Mouse (Mus musculus): ENCODE measurements at regions not wholly inside any gene's neighbourhood (a gene's known extent, or its start where the extent isn't known, plus 50 kb on each side); places are given as distances from the start of the nearest gene placed in this dataset.
"Not testable (repeated sequence)": the region's sequence is repeated elsewhere in the genome, so short reads cannot be mapped to it uniquely, and the experiment has no call there.

DNA sequence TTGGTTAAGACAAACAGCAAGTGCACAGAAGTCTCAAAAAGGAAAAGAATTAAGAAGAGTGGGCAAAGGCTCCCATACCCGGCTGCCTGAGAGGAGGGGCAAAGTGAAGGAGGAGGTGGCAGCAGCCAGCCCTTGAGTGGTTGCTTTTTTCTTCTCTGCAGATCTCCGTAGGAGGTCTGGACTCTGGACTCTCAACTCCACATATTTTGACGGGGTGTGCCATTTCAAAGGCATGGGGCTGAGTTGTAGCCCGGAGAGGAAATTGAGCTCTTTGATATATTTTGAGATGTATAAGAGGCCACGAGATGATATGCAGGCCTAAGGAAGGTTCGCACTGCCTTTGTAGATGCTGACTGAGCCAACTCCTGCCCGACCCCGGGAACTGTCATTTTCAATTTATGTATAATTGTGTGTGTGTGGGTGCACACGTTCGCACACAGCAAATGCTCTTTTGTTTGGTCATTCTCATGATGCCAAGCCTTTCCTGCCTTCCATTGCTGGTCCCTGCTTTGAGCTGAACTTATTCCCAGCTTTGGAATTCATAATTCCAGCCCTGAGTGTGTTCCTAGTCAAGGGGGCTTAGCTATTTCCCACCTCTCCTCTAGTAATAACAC lies 56.4 kb downstream of the Cxcr4 start:
- no peak for DNase-seq (ENCODE audit: low read depth)

GRCm38 (mm10) chr1:128532632-128533031 lies 59.5 kb downstream of the Cxcr4 start:
- no peak for DNase-seq (ENCODE audit: low read depth)

- no peak for DNase-seq (ENCODE audit: low read depth)
Measured at GRCm38 (mm10) chr1:128529808-128530545, 62.1 kb downstream of the Cxcr4 start.

DNA sequence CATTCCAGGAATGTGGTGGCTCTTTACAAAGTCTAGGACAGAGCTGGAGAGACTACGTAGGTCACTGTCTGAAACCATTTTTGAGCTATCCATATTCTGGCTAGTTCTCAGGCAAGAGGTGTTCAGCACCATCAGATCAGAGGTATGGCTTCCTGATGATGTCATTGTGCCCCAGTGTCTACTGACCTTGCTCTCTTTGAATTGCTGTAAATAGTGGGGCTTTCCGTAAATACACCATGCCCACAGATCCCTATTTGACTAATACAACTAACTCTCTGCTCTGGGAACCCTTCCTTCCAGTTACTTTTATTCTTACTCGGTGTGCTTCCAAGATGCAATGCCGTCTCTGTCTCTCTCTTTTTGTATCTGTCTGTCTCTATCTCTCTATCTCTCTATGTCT lies 72.9 kb downstream of the Cxcr4 start:
- no peak for DNase-seq (ENCODE audit: low read depth)

DNA sequence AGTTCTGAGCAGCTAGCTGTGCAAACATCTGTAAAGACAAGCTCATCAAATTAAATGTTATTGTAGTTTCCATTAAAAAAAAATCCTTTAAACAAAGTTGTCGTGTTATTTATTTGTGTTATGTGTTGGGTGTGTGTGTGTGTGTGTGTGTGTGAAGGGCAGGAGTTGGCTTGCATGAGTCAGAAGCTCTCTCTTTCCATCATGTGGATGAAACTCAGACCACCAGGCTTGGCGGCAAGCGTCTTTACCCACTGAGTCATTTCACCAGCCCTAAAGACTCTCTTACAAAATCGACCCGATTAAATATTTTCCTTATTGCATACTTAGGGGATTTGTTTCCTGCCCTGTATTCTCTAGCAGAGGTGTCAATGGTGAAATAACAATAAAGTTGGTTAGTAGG lies 73.6 kb downstream of the Cxcr4 start:
- no peak for DNase-seq (ENCODE audit: low read depth)

DNA sequence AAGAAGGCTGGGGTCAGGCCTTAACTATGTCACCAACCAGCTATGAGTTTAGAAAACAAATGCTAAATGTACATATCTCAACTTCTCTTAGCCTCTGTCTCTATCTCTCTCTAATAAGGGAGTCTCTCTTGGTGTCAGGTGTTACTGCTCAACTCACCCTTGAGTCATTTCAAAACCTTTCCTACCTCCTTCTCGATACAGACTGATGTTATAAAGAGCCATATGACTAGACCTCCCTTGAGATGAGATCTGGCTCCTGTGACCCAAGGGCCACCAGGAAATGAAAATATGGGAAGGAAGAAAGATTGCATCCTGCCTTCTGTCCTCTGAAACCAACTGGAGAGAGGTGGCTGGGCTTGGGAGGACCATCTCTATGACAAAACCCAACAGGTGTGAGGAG lies 74.7 kb downstream of the Cxcr4 start:
- DNase-seq (ENCODE audit: low read depth), result no peak

DNA sequence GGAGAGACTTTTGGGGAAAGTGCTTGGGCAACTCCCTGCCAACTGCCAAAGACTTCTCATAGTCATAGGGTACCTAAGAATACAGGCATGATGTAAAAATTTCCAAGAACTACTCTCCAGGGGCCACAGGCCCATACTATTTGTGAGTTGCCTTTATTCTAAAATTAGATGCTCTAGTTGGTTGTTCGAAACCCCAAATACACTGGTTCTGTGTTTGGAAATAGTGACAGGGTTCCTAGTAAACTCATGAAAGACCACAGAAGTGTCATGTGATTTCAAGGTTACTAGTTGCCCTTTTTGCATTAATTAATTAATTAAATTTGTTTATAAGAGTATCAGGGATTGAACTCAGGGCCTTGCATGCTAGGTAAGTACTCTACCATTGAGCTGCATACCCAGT lies 77.8 kb downstream of the Cxcr4 start:
- DNase-seq (ENCODE audit: low read depth), result no peak

- no peak for DNase-seq (ENCODE audit: low read depth)
Measured at GRCm38 (mm10) chr1:128513911-128514310, 78.2 kb downstream of the Cxcr4 start.

GRCm38 (mm10) chr1:128513153-128513552 lies 78.9 kb downstream of the Cxcr4 start:
- DNase-seq (ENCODE audit: low read depth), result no peak

DNA sequence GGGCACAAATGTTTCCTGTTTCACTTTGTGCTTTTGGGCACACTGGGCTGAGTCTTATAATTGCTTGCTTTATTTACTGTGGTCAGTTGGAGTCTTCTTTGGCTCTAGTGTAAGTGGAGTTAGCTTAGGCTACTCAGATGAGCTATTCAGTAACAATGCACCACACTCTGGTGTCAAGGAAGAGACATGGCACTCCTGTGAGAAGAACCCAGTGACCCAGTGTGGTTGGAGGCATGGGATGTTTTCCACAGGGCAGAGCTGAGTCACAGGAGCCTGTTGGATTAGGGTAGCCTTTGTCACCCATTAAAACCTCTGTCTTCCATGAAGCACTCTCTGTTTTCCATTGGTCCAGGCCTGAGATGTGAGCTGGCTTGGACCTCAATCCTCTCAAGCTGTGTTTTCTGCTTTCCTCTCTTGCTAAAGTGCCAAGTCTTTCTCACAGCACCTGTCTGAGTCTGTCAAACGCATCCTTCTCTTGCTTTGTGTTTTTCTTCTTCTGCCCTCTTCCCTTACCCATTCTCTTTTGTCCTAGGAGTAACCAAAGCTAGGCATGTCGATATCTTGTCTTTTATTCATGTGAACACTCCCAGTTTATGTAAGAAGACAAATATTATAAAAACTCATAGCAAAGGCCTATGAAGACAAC lies 83.2 kb downstream of the Cxcr4 start:
- no peak for DNase-seq (ENCODE audit: low read depth)

DNA sequence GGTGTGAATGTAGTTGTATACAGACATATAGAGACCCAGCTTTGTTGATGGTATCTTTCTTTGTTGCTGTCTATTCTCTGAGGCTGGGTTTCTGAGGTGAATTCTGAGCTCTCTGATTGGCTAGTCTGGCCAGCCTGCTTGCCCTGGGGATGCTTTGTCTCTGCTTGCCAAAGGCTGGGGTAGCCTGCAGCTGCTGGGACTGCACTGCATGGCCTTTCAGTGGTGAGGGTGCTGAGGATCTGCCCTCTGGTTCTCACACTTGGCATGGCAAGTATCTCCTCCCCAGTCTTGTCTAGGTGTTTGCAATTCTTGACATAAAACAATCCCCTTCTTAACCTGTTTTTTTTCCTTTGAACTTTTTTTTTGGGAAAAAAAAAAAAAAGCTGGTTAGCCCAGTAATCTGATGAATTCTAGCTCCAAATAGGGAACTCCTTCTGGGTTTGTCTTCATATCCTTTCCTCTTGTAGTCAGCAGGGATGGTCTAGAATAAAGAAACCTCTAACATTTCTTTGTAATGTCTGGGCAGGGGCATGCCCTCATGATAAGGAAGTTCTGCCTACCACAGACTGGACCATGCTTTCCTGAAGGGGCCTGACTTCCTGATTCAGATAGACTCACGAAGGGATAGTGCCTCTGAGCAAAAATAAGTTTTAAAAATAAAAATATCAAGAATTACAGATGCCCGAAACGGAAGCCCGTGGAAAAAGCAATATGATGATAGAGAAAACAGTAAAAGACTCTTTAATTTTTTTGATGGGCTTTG lies 85.4 kb downstream of the Cxcr4 start:
- no peak for DNase-seq (ENCODE audit: low read depth)

GRCm38 (mm10) chr1:128504371-128504770 lies 87.2 kb upstream of the Dars start:
- DNase-seq (ENCODE audit: low read depth), result no peak

GRCm38 (mm10) chr1:128498042-128498772 lies 81.0 kb upstream of the Dars start:
- DNase-seq (ENCODE audit: low read depth), result no peak

DNA sequence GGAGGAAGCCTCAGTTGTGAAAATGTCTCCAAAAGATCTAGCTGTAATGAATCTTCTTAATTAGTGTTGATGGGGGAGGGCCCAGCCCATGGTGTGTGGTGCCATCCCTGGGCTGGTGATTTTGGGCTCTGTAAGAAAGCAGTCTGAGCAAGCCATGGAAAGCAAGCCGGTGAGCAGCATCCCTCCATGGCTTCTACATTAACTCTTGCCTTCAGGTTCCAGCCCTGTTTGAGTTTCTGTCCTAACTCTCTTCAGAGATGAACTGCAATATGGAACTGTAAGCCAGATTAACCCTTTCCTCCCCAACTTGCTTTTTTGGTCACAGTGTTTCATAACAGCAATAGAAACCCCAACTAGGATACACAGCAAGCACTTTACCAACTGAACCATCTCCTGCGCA lies 75.1 kb upstream of the Dars start:
- DNase-seq (ENCODE audit: low read depth), result no peak

- not testable (repeated sequence) for DNase-seq (ENCODE audit: low read depth)
Measured at GRCm38 (mm10) chr1:128487181-128487580, 70.0 kb upstream of the Dars start.

- DNase-seq (ENCODE audit: low read depth), result peak; percentile 64
Measured at GRCm38 (mm10) chr1:128478376-128478775, 61.2 kb upstream of the Dars start.

GRCm38 (mm10) chr1:128477653-128478052 lies 60.5 kb upstream of the Dars start:
- DNase-seq (ENCODE audit: low read depth), result peak; percentile 48

DNA sequence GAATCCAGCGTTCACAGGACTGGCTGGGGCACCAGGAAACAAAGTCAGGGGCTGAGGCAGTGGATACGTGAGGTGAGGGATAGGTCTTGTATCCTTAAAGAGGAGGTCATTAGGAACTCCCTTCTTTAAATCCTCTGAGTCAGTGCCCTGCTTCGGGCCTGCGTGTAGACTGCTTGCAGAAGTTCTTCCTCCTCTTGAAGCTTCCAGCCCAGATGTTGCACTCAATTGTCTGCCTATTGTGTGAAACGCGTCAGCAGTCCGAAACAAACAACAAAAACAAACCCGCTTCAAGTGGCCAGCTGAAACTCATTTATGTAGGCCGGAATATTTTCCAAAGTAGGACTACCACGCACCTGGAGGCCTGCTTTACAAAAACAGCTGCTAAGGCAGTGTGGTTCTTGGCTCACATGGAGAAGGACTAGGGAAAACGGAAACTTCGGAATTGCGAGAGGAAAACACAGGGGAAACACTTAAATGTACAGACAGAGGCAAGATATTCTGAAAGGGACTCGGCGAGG lies 55.6 kb upstream of the Dars start:
- no peak for DNase-seq (ENCODE audit: low read depth)

DNA sequence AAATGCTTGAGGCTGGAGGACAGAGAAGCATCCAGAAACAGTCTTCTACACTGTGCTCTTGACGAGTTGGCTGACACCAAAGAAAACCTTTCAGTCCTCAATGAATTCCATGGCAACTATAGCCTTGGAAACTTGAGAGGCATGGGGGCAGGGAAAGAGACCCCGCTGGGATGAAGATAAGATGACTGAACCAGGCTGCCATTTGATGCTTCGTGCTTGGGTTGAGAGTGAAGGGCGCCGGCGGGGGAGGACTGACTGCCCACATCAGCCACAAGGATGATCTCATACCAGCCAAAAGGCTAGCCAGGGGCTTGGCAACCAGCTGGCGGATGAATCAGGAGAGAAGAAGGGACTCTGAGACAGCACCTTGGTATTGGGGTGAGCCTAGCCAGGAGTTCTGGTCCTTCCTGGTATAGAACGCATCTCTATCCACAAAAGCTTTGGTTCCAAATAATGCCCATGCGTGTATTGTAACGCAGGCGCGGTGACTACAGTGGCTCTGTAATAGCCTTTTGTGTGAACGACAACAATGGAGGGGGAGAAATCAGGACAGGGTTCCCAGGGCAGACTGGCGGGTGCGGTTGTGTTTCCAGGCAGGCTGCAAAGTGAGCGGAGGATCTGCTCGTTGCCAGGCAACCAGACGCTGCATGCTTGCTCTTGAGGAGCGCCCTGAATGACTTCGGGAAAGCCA lies 55.0 kb upstream of the Dars start:
- DNase-seq (ENCODE audit: low read depth), result no peak

DNA sequence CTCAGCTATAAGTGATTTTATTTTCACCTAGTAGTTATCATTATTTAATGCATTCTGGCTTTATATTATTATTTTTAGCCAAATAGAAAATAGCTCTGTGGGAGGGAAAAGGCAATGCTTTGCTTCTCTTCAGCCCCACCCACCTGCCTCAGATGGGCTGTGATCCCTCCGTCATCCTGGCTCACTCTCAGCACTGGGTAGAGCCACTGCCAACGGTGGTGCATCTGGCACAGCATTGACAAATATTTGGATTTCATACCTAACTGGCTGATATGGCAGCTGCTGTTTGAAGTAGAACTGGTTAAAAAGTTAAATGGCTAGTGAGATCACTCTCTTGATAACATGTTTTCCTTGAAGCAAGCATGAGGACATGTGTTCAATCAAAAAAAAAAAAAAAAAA lies 53.6 kb upstream of the Dars start:
- no peak for DNase-seq (ENCODE audit: low read depth)

DNA sequence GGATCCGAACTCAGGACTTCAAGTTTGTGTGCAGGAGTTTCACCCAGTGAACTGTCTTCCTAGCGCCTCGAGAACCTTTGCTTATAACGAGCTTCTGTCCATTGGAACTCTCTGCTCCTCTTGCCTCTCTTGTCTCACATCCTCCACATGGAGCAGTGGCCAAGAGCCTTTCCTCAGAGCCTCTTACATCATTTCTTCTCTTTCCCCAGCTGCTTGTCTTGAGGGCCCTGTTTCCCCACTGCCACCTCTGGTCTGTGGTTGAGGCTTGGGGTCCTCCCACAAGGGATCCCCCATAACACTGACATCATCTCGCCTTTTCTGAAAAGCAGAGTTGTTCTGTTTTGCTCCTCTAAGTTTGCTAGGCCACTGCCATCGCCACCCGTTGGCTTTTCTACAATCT lies 51.9 kb upstream of the Dars start:
- DNase-seq (ENCODE audit: low read depth), result no peak

Data from induced T-regulatory cell, adult 2 months (primary cell).